Mouse (Mus musculus) embryonic fibroblast, embryonic 13.5 days (primary cell): Measurements from ENCODE around the gene Rere.

ENCODE experiments used
- CTCF ChIP-seq: IDR thresholded peaks from 2 replicates; pipeline ENCODE4 v1.5.1; 2011; ENCODE audit warnings: mild to moderate bottlenecking, control low read depth, low read length, moderate library complexity, borderline replicate concordance; ENCODE audit not compliant: insufficient read depth
- POLR2A ChIP-seq: IDR thresholded peaks from 2 replicates; pipeline ENCODE4 v1.6.1; 2011; ENCODE audit warnings: low read depth, mild to moderate bottlenecking, control low read depth, low read length, moderate library complexity

- TF ChIP-seq POLR2A (no peak), CTCF (no peak)
These were observed 262.8 kb downstream of the Rere start for GRCm38 (mm10) chr4:150544231-150544630.
